In genomic region chr14:52580319-52580718, GRCm38 (mm10) we compare ENCODE assay signal across 9 mouse cellular contexts.
DNase-seq lines count a peak whose midpoint lies in the region; TF ChIP-seq lines count a peak whose summit lies in the region.
"Had no signal": no experiment of that assay in that cellular context is flagged by ENCODE, and none has a peak within 500 bp of the region (broad histone marks: within the 10 kb centered on the region; RNA-seq: fewer than 3 reads in every experiment).

No protein-coding gene starts in this region.

- no peaks in the 10 kb centered on the region for H3K27me3 ChIP-seq in E14TG2a.4 (ENCODE audit: insufficient read depth, low read length)
- H3K27me3 ChIP-seq: neural tube, embryonic 12.5 days had no signal

- H3K4me3 ChIP-seq in E14TG2a.4 (replicated peaks; ENCODE audit: low read length): no peak overlapping the region
- H3K4me3 ChIP-seq: neural tube, embryonic 12.5 days had no signal

- H3K9me3 ChIP-seq in E14TG2a.4 (ENCODE audit: low read length): peaks cover 3% of the 10 kb centered on the region

- no peaks in the 10 kb centered on the region for H3K4me1 ChIP-seq in E14TG2a.4 (replicated peaks; ENCODE audit: low read depth, low read length)
- H3K4me1 ChIP-seq: neural tube, embryonic 12.5 days had no signal

- peak; percentile 56 for TF ChIP-seq CTCF in E14TG2a.4 (conservative IDR thresholded peaks at IDR 0.05; ENCODE audit: low read length)

- no peaks in the 10 kb centered on the region for H3K36me3 ChIP-seq in E14TG2a.4 (ENCODE audit: insufficient read depth, low read length)
- H3K36me3 ChIP-seq: neural tube, embryonic 12.5 days had no signal

- DNase-seq in kidney, adult 8-10 months: peak; percentile 0 to 21
- DNase-seq in kidney, adult 11 months: no peak
- DNase-seq in R1 (ENCODE audit: low read depth, low spot score): peak; percentile 59
- peak; percentile 43 for DNase-seq in retina, embryonic 14.5 days (ENCODE audit: low spot score)
- no peak for DNase-seq in testis, postnatal 14 days (ENCODE audit: low spot score)
- no peak for DNase-seq in urinary bladder, postnatal 25 days (ENCODE audit: low spot score)
- DNase-seq: lung, adult 2 months had no signal

Comparison
In these comparisons a context has a peak if more than half of its experiments do, and no peak if none do; other contexts are left out.
1. DNase-seq: peak in kidney, adult 8-10 months (2 of 2), R1 (single experiment) and retina, embryonic 14.5 days (single experiment); none in kidney, adult 11 months (single experiment), testis, postnatal 14 days (single experiment) and urinary bladder, postnatal 25 days (single experiment).